Mouse (Mus musculus): ENCODE measurements around the gene Cd180. TPM values are rescaled to one million over a fixed set of nuclear protein-coding genes. Genes with fewer than 3 reads are reported as not detected.

Cd180 gene
- polyA plus RNA-seq, 1 experiment from 2014 or later = 1.6 TPM

DNA sequence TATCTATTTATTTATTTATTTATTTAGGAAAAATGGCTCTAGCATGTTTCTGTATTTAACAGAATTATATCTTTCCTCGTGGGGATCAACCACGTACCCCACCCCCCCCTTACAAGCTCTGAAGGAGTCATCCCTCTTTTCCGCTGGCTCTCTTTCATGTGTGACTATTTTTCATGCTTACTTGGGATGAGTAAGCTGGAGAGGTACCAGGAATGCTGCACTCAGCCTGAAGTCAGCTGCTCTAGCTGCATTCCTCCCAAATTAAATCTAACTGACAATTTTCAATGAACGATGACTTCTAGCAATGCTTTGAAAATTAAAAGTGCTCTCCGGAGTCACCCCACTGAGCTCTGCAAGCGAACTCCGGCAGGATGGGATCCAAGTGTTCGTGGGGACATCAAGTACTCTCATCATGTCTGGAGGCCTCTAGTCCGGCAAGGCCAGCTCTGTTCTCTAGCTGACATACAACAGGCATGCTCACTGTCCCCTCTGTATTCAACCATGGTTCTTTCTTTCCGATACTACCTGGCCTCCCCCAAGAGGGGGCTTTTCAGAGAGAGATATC lies 93.4 kb downstream of the Cd180 start:
- Histone ChIP-seq H3K36me3 (replicated peaks; ENCODE audit: insufficient read depth, low read length) (peaks cover 11% of the 10 kb centered on the region; the same call in 1 of the 2 replicates), H3K4me1 (ENCODE audit: insufficient read depth) (no peaks in the 10 kb centered on the region), H3K4me3 (ENCODE audit: low read depth, low read length) (no peak overlapping the region), H3K4me2 (ENCODE audit: low read depth, low read length) (no peak overlapping the region), H3K27me3 (ENCODE audit: insufficient read depth, low read length) (no peaks in the 10 kb centered on the region), H3K27ac (ENCODE audit: low read depth) (no peak overlapping the region), H3K9ac (replicated peaks) (no peak overlapping the region), H3K9me3 (ENCODE audit: low read length) (no peaks in the 10 kb centered on the region)
- ATAC-seq (no peak), DNase-seq (no peak)
- WGBS (ENCODE audit: insufficient replicate concordance) = 84% methylated on average over 10 of the region's 10 CpGs
- TF ChIP-seq EP300 (IDR thresholded peaks at IDR 0.05; ENCODE audit: low read depth) (no peak), CTCF (IDR thresholded peaks at IDR 0.05; ENCODE audit: low read depth) (no peak)

Data from liver, postnatal 0 days (tissue).